Mouse (Mus musculus): Measurements from ENCODE around the gene Stag2.
A peak's percentile ranks its signal among the peaks of the same experiment; 100 is the strongest.

The Stag2 gene

DNA sequence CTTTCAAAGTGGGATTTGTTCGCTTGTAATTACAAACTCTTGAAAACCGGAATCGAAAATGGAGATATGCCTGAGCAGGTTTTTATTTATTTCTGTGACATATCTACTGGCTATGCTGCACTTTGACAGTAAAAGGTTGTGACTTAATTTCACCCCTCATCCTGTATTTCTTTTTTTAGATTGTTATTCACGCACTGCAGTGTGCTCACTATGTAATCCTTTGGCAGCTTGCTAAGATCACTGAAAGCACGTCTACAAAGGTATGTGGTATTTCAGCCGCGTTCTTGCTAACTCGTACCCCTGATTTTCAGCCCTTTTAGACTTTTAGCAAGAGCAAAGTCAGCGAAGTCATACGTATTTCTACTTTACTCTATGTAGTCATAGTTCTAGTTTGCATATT, 101.2 kb downstream of the Stag2 start:
- no peak for DNase-seq

DNA sequence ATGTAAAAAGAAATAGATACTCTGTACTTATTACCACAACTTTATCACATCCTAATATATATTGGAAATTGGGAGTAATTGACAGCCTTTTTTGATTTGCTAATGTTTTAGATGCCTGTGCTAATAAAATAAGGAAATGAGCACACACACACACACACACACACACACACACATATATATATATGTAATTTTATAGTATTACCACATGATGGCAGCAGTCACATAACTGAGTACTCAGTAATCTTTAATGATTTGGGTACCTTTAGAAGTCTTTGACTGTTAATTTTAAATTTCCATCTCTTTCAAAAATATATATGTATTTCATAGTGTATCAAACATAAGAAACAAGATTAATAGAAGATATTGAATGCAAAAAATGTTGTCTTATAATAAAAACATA, 123.6 kb downstream of the Stag2 start:
- peak; percentile 3 for DNase-seq

DNA sequence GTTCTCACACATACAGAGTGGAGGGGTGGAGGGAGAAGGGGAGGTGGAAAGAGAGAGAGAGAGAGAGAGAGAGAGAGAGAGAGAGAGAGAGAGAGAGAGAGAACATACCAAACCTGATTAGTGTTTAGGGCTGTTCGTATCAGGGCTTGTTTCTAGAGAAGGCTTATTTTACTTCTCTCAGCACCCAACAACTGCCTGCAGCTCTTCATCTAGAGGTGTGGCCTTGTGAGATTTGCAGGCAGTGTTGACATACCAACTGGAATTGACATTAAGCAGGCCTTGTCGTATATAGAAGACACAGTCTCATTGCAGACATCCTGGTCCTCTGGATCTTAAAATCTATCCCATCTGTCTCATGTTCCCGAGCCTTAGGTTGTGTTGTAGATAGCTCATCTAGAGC, 141.1 kb downstream of the Stag2 start:
- no peak for DNase-seq

DNA sequence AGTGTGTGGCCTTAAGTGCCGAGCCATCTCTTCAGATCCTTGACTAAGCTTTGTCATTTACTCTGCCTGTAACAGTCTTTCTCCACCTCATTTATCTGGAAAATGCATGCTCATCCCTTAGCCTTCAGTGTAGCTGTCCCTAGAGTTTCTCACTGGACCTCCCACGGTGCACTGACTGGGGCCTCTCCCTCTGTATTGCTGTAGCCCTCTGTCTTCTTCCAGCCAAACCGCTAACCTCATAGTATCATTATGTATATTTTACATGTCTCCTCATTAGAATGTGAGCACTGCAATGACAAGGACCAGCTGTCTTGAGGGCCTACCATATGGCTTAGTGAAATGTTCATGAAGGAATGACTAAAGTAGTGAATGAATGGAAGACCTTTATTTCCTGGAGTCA, 166.1 kb downstream of the Stag2 start:
- DNase-seq: no peak

GRCm38 (mm10) chrX:42320424-42320823, 171.3 kb downstream of the Stag2 start:
- no peak for DNase-seq

GRCm38 (mm10) chrX:42321200-42321773, 172.2 kb downstream of the Stag2 start:
- DNase-seq: peak; percentile 23

- no peak for DNase-seq
Observed at GRCm38 (mm10) chrX:42324848-42325247, 175.7 kb downstream of the Stag2 start.

All from retina, postnatal 1 day (tissue).